Mouse (Mus musculus) hindbrain, embryonic 13.5 days (tissue): ENCODE data around the gene Alg2. TPM values are rescaled to one million over a fixed set of nuclear protein-coding genes. Genes with fewer than 3 reads are reported as not detected.

Source experiments
- ATAC-seq: fragments of 200-750 bp; cut with Nextera tagmentation; 2 replicates; pipeline ENCODE4 v1.8.0; 2017; ENCODE audit warnings: moderate TSS enrichment; ENCODE audit not compliant: low FRiP score
- H3K27ac ChIP-seq: fragments of 300-500 bp; sonication (generic); 2 replicates; pipeline ENCODE4 v1.5.1; 2015; ENCODE audit warnings: inconsistent platforms, mild to moderate bottlenecking, moderate library complexity
- H3K27me3 ChIP-seq: fragments of 300-500 bp; sonication (generic); 2 replicates; pipeline ENCODE4 v1.6.1; 2015; ENCODE audit warnings: mild to moderate bottlenecking, inconsistent platforms
- H3K36me3 ChIP-seq: fragments of 300-500 bp; sonication (generic); 2 replicates; pipeline ENCODE4 v1.6.1; 2015; ENCODE audit warnings: mild to moderate bottlenecking, inconsistent platforms
- H3K4me1 ChIP-seq: fragments of 300-500 bp; sonication (generic); replicated peaks from 2 replicates; pipeline ENCODE4 v1.6.1; 2015; ENCODE audit warnings: inconsistent platforms
- H3K4me2 ChIP-seq: fragments of 300-500 bp; sonication (generic); 2 replicates; pipeline ENCODE4 v1.6.1; 2015; ENCODE audit warnings: inconsistent platforms, mild to moderate bottlenecking, moderate library complexity
- H3K4me3 ChIP-seq: fragments of 300-500 bp; sonication (generic); 2 replicates; pipeline ENCODE4 v1.5.1; 2015; ENCODE audit warnings: mild to moderate bottlenecking, inconsistent platforms
- H3K9ac ChIP-seq: fragments of 300-500 bp; sonication (generic); 2 replicates; pipeline ENCODE4 v1.6.1; 2015; ENCODE audit warnings: mild to moderate bottlenecking, inconsistent platforms
- H3K9me3 ChIP-seq: fragments of 300-500 bp; sonication (generic); 2 replicates; pipeline ENCODE4 v1.6.1; 2016; ENCODE audit warnings: inconsistent platforms
- WGBS: fragments of 180-500 bp; shearing (Covaris S2); methylation state at CpG from one replicate; pipeline ENCODE4 v1.1.7; 2015; 5-methylcytosine and 5-hydroxymethylcytosine counted together
- polyA plus RNA-seq: library from polyadenylated mRNA; unstranded; fragments of >200 nt; fragmentation: Nextera tagmentation; extraction: Ambion mirVana; gene quantifications from 2 replicates; pipeline ENCODE4 v1.2.1, GENCODE M21; 2015

The Alg2 gene
- 299 and 310 TPM in 2 replicates for polyA plus RNA-seq

DNA sequence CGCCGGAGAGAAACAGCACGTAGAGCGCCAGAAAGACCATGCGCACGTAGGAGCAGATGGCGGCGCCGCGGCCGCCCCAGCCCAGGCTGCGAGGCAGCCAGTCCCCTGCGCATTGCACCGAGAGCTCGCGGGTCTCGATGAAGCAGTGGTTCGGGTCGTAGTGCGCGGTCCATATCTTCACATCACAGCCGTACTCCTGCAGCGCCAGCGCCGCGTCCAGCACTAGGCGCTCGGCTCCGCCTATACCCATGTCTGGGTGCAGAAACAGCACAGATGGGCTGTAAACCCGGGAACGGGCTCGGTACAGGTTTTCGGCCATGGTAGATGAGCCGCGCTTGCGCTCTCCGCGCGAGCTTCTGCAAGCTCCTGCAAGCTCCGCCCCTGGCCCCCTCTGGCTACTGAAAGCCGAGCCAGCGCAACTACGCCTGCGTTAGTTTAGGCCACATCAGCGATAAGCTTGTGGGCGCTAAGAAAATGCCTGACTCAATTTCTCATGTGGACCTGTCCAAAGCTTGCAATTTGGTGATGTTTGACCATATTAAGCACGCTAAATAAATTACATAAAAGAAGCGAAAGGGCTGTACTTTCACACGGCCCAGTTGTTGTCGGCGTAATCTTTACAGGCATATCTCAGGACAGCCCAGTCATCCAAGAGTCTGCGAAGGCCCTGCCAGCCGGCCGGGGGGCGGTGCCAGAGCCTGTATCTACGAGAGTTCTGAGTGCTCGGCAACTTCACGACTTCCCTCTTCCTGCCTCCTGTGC, at the start of gene Alg2, which contains the start of gene Sec61b:
Alg2 (minus strand) TSS at position 366 of the 762 bp plus-strand sequence.
Sec61b (plus strand) TSS at position 691 of the 762 bp plus-strand sequence.
- peak; percentile 98 for ATAC-seq
- H3K27ac ChIP-seq = peak within 1 kb of the TSS; percentile 97
- peak within 1 kb of the TSS; percentile 65 for H3K4me3 ChIP-seq
- H3K9me3 ChIP-seq = 0 out of 2 replicates have a peak, but pooled peaks cover 1% of the 10 kb centered on the region
- H3K27me3 ChIP-seq = no peaks in the 10 kb centered on the region
- peaks cover 38% of the 10 kb centered on the region for H3K4me1 ChIP-seq
- H3K4me2 ChIP-seq = peak within 1 kb of the TSS; percentile 85
- H3K9ac ChIP-seq = peak within 1 kb of the TSS; percentile 91
- peaks cover 62% of the 10 kb centered on the region for H3K36me3 ChIP-seq
- WGBS = under 1% methylated on average over 58 of the region's 58 CpGs

DNA sequence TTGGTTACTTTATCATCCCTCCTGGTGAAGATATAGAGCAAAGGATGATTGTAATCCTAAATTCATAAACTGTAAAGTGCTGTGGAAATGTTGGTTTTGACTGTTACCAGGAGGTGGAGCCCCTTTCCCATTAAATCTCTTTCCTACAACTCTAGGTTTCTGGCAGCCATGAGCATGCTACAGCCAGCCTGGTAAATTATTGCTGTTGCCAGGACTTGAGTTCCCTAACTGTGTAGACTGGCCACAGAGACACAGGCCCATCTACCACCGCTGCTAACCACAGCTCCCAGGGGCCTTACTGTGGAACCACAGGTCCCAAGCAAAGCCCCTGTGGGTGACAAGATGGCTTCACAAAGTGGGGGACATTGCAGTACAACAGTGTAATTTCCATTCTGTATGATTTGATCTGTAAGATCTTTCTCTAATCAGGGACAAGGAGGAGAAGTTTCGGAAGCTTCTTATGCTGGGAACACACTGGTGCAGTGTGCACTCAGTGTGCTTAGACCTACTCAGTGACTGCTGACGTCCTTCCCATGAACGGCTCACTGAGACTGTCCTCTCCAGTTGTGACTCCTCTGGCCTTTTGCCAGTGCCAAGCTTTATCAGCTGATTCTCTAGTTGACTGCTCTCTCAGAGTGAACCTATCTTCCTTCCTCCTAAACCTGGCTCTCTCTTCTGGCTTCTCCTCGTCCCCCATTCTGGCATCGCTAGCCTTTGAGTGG, 47.9 kb upstream of the Alg2 start:
- Histone ChIP-seq H3K4me3 (no peak overlapping the region), H3K9ac (no peak overlapping the region), H3K36me3 (no peaks in the 10 kb centered on the region), H3K27me3 (no peaks in the 10 kb centered on the region), H3K4me2 (no peak overlapping the region), H3K27ac (no peak overlapping the region), H3K4me1 (peaks cover 15% of the 10 kb centered on the region), H3K9me3 (no peaks in the 10 kb centered on the region)
- ATAC-seq = peak; percentile 61
- 87% methylated on average over 6 of the region's 6 CpGs for WGBS

DNA sequence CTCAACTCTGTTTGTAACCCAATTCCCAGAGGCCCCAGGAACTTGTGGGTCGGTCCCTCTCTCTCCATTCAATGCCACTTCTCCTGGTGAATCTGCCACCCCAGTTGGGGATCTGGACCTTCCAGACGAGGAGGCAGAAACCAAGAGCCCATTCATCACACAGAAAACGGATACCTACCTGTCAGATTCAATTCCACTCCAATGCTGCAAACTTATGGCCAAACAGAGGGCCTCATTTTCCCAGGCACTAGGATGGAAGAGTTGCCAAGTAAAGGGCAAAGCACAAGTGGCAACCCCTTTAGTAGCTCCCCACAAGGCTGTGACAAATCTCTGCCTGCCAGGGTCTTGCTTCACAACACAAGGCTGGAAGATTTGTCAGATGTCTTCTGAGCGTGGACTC, 45.9 kb upstream of the Alg2 start:
- WGBS = 69% methylated on average over 4 of the region's 4 CpGs
- peaks cover 15% of the 10 kb centered on the region for H3K4me1 ChIP-seq
- no peaks in the 10 kb centered on the region for H3K9me3 ChIP-seq
- ATAC-seq = no peak
- no peaks in the 10 kb centered on the region for H3K36me3 ChIP-seq
- no peak overlapping the region for H3K27ac ChIP-seq
- H3K27me3 ChIP-seq = no peaks in the 10 kb centered on the region
- H3K9ac ChIP-seq = no peak overlapping the region
- no peak overlapping the region for H3K4me2 ChIP-seq
- H3K4me3 ChIP-seq = no peak overlapping the region

DNA sequence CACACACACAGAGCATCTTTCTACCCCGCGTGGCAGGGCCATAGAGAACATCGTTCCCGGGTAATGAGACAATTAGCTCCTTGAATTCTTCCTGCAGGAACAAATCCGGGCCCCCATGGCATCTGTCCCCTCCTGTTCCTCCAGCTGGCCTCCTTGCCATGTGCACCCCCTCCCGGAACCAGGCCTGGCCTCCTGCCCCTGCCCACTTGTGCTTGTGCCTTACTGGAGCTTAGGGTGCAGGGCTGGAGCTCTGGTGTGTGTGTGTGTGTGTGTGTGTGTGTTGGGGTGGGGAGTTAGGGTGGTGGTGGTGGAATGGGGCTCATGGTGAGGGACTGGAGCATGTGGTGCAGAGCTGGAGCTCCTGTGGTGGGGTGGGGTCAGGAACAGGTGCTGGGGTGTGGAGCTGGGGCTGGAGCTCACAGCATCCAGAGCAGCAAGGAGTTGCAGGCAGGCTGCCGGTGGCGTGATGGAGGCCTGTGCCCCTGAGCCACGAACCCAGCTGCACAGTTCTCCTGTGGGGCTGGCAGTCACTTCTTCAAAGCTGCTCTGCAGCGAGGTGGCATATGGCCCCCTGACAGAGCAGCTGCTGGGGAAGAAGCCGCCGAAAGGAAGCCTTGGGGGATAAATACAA, 44.5 kb upstream of the Alg2 start:
- no peak overlapping the region for H3K4me2 ChIP-seq
- peak; percentile 67 for ATAC-seq
- 41% methylated on average over 12 of the region's 12 CpGs for WGBS
- H3K27ac ChIP-seq = peak overlapping the region; percentile 45; the same call in 1 of the 2 replicates
- H3K9ac ChIP-seq = peak overlapping the region; percentile 2
- H3K9me3 ChIP-seq = no peaks in the 10 kb centered on the region
- H3K36me3 ChIP-seq = no peaks in the 10 kb centered on the region
- H3K4me1 ChIP-seq = peaks cover 15% of the 10 kb centered on the region
- no peak overlapping the region for H3K4me3 ChIP-seq
- H3K27me3 ChIP-seq = no peaks in the 10 kb centered on the region

DNA sequence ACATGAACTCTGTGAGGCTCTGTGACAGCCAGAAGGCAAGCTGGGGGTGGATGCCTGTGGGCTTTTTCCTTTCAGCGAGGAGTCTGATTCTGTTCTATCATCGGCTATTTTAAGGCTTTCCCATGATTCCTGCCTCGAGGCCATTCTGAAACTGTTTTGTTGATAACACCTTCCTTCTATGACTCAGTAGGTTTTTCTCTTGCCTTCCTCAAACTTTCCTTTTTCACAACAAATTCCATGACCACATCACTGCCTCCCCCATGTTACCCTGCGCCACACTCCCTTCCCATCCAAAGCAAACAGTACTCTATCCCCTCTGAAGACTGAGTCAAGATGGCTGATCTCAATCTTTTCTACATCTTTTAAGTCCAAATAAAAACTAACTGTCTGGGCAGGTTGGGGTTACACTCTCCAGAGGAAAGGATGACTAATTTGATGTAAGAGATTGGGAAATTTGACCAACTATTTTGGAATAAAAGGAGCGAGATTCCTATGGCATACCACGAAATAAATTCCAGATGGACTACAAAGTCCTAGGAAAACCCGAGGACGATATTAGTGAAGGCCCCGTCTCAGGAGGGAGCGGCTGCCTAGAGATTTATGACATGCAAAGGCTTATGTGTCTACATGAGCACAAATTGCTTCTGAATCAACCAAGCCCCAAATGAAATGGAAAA, 30.8 kb upstream of the Alg2 start:
- Histone ChIP-seq H3K27ac (no peak overlapping the region), H3K4me3 (no peak overlapping the region), H3K9me3 (no peaks in the 10 kb centered on the region), H3K4me2 (no peak overlapping the region), H3K4me1 (no peaks in the 10 kb centered on the region), H3K27me3 (no peaks in the 10 kb centered on the region), H3K9ac (no peak overlapping the region), H3K36me3 (no peaks in the 10 kb centered on the region)
- no peak for ATAC-seq
- 86% methylated on average over 10 of the region's 10 CpGs for whole genome bisulfite sequencing

DNA sequence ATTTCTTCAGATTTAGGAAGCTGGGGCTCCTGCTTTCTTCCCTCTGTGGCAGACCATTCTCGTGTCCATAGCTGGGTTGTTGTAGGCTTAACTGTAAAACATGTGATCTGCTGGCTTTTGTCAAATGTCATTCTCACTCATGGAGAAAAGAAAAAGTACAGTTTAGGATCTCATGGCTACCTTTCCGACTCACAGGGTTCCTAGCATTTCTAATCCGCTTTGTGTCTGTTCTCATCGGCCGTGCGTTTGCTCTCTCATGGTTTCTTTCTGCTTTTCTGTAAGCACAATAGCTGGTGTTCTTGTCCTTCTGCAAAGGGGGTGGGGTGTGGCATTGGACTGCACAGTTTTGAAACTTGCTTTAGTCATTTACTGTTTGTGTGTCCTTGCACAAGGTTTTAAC, 28.9 kb upstream of the Alg2 start:
- Histone ChIP-seq H3K4me1 (0 out of 2 replicates have a peak, but pooled peaks cover 1% of the 10 kb centered on the region), H3K4me2 (no peak overlapping the region)

DNA sequence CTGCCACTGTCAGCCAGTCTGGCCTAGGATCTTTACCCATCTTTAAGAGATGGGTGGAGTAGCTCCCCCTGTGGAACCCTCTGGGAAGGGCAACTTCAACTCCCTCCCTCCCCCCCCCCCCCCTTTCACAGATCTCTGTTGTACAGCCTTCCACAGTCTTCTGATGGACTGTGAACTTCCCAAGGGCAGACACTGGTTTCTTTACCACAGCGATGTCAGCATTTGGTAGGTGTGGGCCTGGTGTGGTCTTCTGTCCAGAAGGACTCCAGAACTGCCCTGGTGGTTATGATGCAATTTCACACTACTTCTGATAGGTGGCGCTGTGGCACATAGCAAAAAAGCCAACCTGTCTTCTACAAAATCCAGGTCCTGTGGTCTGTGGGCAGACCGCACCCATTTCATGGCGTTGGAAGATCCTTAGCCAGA, 28.4 kb upstream of the Alg2 start:
- 35% methylated on average over 4 of the region's 4 CpGs for WGBS
- Histone ChIP-seq H3K27ac (no peak overlapping the region), H3K27me3 (no peaks in the 10 kb centered on the region), H3K4me3 (no peak overlapping the region), H3K36me3 (no peaks in the 10 kb centered on the region), H3K9me3 (no peaks in the 10 kb centered on the region), H3K4me1 (0 out of 2 replicates have a peak, but pooled peaks cover 3% of the 10 kb centered on the region), H3K9ac (no peak overlapping the region), H3K4me2 (no peak overlapping the region)
- peak; percentile 61; the same call in 1 of the 2 replicates for ATAC-seq

More for the DNA sequence above, 28.9 kb upstream of the Alg2 start:
- Histone ChIP-seq H3K9ac (no peak overlapping the region), H3K27ac (no peak overlapping the region), H3K9me3 (no peaks in the 10 kb centered on the region), H3K4me3 (no peak overlapping the region), H3K27me3 (no peaks in the 10 kb centered on the region), H3K36me3 (no peaks in the 10 kb centered on the region)
- 79% methylated on average over 6 of the region's 6 CpGs for WGBS
- no peak for ATAC-seq

DNA sequence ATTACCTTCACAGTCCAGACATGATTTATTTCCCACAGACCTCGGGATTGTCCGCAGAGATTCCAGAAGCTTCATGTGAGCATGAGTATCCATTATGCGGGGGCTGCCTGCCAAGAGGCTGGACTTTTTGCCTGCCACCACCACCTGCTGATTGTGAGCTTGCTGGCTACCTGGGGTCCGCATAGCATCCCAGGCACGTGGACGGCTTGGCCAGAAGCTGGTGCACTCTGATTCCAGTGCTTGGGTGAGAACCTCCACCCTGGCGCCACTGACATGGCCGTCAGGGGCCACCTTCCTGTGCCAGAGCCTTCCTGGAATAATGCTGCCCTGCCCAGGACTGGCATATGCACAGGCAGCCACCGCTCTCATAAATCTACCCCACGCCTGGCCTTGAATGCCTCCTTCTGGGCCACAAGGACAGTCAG, 25.0 kb upstream of the Alg2 start:
- WGBS = 84% methylated on average over 10 of the region's 10 CpGs
- Histone ChIP-seq H3K4me1 (0 out of 2 replicates have a peak, but pooled peaks cover 3% of the 10 kb centered on the region), H3K4me2 (no peak overlapping the region), H3K27ac (no peak overlapping the region), H3K36me3 (no peaks in the 10 kb centered on the region), H3K27me3 (no peaks in the 10 kb centered on the region), H3K9me3 (no peaks in the 10 kb centered on the region), H3K4me3 (no peak overlapping the region), H3K9ac (no peak overlapping the region)
- no peak for ATAC-seq

DNA sequence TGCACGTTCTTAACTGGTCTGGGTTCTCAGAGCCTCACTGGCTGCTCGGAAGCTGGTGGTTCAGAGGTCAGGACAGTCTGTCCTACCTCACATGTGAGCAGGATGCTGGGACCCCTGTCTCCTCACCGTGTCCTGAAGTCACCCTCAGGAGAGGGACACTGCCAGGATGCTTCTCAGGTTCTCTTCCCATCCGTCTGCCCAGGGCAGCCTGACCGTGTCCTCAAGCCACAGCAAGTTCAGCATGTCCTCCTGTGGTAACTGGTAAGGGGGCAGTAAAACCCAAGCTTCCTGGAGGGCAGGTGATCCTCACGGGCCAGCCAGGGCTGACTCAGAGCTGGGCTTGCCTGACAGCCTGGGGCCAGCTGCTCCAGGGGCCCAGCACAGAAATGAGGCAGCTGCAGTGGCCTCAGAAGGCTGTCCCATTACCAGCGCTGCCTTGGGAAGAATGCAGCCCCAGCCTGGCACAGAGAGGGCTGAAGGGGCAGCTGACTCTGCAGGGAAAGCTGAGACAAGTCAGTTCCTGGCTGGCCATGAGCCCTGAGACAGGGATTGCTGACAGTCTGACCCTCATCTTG, 23.8 kb upstream of the Alg2 start:
- no peaks in the 10 kb centered on the region for H3K9me3 ChIP-seq
- no peak overlapping the region for H3K27ac ChIP-seq
- no peaks in the 10 kb centered on the region for H3K36me3 ChIP-seq
- WGBS = 73% methylated on average over 7 of the region's 7 CpGs
- H3K27me3 ChIP-seq = peaks cover 5% of the 10 kb centered on the region; the same call in 1 of the 2 replicates
- no peak overlapping the region for H3K4me2 ChIP-seq
- H3K9ac ChIP-seq = no peak overlapping the region
- no peak for ATAC-seq
- no peak overlapping the region for H3K4me3 ChIP-seq
- H3K4me1 ChIP-seq = 0 out of 2 replicates have a peak, but pooled peaks cover 6% of the 10 kb centered on the region

DNA sequence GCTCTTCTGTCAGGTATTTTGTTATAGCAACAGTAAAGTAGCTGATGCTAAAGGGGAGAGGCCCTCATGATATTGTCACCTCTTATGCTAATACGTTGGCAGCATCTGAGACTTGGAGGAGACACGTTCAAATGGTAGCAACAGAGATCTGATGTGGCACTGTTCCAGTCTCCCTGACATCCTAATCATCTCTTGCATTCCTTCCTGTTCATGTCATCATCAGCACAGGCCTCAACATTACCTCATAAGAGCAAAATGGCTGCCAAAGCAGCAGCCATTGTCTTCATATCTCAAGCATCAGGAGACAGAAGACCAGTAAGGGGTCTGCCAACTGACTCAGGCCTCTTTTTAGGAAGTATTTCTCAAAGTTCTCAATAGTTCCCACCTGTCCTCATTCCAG, 20.6 kb upstream of the Alg2 start:
- Histone ChIP-seq H3K27ac (no peak overlapping the region), H3K27me3 (peaks cover 5% of the 10 kb centered on the region; the same call in 1 of the 2 replicates), H3K4me3 (no peak overlapping the region), H3K36me3 (no peaks in the 10 kb centered on the region), H3K4me1 (peaks cover 21% of the 10 kb centered on the region), H3K9me3 (no peaks in the 10 kb centered on the region), H3K9ac (no peak overlapping the region), H3K4me2 (no peak overlapping the region)
- 91% methylated on average over 2 of the region's 2 CpGs for WGBS
- no peak for ATAC-seq

DNA sequence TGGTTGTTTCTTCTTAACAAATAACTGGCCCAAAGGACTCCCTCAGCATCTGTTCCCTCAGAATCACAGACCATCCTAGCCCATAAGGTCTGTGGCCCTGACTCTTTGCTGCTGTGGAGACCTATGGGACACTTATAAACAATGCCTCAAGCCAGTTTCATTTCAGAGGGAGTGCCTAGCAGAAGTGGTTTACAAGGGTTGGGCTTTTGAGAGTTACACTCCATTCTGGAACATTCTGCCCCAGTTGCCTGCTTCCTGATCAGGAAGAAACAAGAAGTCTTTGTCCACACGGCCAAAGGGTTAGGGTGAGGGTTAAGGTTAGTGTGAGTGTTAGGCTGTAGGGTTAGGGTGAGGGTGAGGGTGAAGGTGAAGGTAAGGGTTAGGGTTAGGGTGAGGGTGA, 20.0 kb upstream of the Alg2 start:
- Histone ChIP-seq H3K4me3 (no peak overlapping the region), H3K36me3 (no peaks in the 10 kb centered on the region), H3K9ac (no peak overlapping the region), H3K4me2 (no peak overlapping the region), H3K4me1 (peaks cover 21% of the 10 kb centered on the region), H3K9me3 (no peaks in the 10 kb centered on the region), H3K27ac (no peak overlapping the region), H3K27me3 (peaks cover 5% of the 10 kb centered on the region; the same call in 1 of the 2 replicates)
- 62% methylated on average over 1 of the region's 1 CpGs for WGBS
- no peak for ATAC-seq
